Mouse (Mus musculus) T-cell, adult 2 months (primary cell): ENCODE data around the gene Gm49366.
A peak's percentile ranks its signal among the peaks of the same experiment; 100 is the strongest.
"Not testable (repeated sequence)": the region's sequence is repeated elsewhere in the genome, so short reads cannot be mapped to it uniquely, and the experiment has no call there.

Source experiments
- DNase-seq: peaks from one replicate; pipeline ENCODE4 v3.0.0; 2022; ENCODE audit warnings: low spot score

The Gm49366 gene

DNA sequence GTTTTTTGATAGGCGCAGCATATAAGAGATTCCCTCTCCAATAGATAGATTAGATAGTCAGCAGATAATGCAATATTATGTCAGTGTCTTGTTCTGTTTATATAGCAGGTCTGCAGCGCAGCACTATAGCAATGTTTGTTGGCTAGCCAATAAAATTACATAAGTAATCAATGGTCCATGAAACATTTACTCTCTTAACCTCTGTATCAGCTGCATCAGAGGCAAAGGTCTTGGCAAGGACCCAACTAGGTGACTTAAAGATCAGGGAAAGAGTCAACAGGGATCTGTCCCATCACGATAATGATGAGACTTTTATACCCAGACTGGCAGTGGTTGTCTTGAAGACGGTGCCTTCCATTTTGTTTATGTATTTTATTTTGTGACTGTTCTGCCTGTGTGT lies 5.9 kb upstream of the Gm49366 start:
- no peak for DNase-seq

DNA sequence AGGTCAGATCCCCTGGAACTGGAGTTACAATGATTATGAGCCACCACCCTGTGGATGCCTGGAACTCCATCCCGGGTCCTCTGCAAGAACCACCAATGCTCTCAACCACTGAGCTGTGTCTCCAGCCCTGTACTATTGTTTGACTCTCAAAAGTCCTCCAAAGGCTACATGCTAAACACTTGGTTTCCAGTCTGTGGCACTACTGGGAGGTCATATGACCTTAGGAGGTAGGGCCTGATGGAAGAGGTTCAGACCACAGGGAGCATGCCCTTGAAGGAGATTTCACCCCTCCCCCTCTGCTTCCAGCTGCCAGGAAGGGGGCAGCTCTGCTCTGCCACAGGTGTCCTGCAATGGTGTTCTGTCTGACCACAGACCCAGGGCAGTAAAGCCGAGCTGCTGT lies 5.4 kb upstream of the Gm49366 start:
- not testable (repeated sequence) for DNase-seq

DNA sequence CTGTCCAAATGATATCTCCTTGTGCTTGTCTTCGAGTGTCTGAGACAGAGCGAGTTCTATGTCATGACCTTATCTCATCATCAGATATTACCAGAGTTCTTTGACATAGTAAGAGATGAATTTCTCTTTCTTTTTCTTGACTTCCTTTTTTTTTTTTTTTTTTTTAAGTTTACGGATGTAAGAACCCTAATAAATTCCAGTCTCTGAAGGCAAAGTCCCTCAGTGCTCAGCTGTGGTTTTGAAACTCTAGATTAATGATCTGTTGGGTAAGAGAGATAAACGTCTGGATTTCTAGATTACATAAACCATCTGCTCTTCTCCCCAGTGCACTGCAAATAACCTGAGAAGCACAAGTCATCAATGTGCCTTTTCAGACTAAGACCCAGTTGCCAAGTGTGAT lies 4.6 kb upstream of the Gm49366 start:
- no peak for DNase-seq

GRCm38 (mm10) chr12:84038241-84038640 lies 494 bp upstream of the Gm49366 start, which contains the start of gene Acot4:
Acot4 (plus strand) TSS chr12:84038379.
- peak; percentile 2 for DNase-seq

DNA sequence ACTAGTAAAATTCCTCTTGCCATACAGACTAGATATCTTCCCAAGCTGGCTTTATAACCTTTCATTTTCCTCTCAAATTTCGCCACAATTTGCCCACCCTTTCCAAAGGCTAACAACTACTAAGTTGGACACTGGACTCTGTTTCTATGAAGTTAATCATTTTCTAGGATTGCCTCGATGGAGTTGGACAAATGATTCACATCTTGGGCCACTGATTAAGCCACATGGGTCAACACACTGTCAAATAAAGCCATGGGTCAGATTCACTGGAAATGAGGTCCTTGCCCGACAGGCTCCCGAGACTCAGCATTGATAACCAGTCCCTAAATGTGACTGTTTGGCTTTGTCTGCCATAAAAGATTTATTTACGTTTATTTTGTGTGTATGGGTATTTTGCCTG lies 3.5 kb downstream of the Gm49366 start:
- no peak for DNase-seq

DNA sequence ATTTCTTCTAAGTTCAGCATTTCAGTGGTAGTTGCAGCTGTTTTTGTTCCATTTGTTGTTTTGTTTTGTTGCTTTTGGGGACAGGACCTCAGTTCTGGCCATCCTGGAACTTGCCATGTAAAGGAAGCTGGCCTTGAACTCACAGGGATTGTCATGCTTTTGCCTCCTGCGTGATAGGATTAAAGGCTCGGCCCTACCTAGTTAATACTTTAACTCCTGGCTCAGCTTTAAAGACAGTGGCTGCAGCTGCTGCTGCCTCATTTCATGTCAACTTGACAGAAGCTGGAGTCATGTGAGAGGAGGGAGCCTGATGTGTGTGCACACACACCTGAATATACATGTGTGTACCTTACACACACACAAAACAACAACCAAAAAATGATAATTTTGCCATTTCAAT lies 5.3 kb downstream of the Gm49366 start:
- DNase-seq: no peak

DNA sequence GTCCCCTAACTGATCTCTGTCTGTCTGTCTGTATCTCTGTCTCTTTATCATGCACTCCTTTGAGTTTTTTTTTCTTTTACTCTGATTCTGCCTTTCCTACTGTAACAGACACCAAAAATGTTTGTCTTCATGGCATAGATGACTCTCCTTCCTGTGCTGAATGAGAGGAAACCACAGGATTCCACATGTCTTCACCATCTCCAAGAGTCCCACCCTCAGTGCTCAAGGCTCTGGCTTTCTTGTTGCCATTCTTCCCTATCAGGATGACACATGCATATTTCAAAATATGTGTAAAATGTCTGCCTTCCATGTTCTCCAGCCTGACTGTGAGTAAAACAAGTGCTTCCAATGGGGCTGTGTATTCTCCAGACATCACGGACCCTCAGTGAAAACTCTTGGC lies 8.2 kb downstream of the Gm49366 start:
- no peak for DNase-seq

DNA sequence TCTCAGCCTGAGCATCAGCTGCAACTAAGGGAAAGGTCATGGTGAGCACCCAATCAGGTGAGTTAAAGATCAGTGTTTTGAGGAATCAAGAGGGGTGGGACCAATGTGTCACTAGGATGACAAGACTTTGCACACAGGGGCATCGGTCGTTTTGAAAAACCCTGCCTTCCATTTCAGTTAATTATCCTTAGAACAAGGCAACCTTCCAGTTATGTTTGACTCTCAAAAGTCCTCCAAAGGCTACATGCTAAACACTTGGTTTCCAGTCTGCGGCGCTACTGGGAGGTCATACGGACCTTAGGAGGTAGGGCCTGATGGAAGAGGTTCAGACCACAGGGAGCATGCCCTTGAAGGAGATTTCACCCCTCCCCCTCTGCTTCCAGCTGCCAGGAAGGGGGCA lies 12.0 kb downstream of the Gm49366 start:
- DNase-seq: not testable (repeated sequence)

GRCm38 (mm10) chr12:84051937-84052474 lies 13.3 kb downstream of the Gm49366 start, which contains the start of gene Acot3:
Acot3 (plus strand) TSS chr12:84052144.
- DNase-seq: no peak

DNA sequence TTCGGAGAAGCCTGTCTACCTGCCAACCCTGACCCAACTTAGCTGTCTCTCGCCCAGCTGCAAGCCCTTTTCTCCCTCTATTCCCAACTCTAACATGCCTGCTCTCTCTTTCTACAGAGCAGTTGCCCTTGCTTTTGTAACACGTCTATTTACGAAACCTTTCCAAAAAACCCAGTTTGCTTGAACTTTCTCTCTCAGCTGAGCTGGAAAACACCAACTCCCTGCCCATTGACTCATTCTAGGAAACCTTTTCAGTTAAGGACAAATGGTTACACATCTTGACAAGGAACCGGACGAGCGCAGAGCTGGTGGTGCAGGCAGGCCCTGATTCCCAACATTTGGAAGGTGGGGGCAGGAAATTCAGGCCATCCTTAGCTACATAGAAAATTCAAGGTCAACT lies 13.9 kb downstream of the Gm49366 start:
- no peak for DNase-seq

DNA sequence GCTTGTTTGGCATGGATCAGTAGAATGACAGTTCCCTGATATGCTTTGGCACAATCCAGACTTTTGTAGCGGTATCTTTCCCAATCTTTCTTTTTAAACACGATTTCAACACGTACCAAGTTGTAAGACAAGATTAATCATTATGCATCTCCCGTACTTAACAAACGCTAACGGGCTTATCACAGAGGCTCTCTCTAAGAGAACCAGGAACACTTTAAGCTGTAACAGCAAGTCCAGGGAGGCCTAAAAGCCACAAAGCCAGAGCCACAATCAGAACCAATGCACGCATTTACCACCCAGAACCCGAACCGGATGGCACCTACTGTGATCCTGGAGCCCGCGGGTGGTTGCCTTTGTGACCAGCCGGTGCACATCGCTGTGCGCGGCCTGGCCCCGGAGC lies 14.4 kb downstream of the Gm49366 start:
- no peak for DNase-seq

DNA sequence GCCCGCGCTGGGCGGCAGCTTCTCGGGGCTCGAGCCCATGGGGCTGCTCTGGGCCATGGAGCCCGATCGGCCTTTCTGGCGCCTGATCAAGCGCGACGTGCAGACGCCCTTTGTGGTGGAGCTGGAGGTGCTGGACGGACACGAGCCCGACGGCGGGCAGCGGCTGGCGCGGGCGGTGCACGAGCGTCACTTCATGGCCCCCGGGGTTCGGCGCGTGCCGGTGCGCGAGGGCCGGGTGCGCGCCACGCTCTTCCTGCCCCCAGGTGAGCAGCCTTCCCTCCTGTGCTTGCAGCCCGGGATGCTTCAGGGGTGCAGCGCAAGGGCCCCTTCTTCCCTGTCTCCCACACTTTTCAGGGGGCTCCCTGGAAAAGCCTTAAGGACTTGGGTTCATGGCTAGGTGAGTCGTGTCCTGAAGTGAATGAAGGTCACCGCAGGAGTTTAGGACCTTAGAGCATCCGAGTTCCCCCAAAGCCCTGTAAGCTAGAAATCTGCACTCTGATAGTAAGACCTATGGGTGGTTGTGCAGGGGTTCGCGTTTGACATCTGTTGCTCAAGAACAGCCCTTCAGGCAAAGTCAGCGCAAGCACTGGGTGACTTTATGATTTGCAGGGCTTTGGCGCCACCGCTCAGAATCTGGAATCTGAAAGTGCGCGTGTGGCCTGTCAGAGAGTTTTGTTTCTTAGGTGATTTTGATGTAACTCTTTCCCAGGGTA lies 15.1 kb downstream of the Gm49366 start:
- no peak for DNase-seq

DNA sequence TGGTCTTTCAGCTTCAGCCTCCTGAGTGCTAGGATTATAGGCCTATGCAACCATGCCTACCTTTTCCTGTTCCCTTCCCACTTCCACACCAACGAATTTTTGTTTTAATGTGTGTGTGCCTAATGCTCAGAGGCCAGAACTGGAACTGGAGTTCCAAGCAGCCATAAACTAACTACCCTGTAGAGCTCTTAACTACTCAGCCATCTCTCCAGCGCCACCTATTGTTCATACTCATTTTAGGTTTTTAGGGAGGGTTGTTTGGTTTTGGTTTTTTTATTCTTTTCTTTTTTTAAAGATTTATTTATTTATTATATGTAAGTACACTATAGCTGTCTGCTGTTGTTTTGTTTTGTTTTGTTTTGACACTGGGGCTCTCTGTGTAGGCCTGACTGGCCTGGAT lies 22.2 kb downstream of the Gm49366 start:
- peak; percentile 10 for DNase-seq

DNA sequence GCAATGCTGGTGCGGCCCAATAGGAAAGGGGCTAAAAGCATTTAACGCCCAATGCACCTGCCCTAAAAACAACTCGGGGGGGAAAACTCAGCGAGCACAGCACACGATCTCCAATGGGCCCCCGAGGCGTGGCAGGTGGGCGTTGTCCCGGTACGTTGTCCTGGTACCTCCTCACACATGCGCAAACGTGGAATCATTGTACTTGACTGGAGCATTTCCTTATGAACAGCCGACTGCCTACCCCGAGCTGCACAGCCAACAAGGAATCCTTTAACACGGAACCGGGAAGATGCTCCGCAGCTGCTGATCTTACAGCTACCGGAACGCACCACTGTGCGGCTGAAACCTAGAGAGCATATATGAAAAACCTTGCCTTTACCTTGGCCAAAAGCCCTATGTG lies 23.6 kb downstream of the Gm49366 start:
- DNase-seq: no peak

GRCm38 (mm10) chr12:84063228-84063627 lies 24.5 kb downstream of the Gm49366 start:
- DNase-seq: no peak

DNA sequence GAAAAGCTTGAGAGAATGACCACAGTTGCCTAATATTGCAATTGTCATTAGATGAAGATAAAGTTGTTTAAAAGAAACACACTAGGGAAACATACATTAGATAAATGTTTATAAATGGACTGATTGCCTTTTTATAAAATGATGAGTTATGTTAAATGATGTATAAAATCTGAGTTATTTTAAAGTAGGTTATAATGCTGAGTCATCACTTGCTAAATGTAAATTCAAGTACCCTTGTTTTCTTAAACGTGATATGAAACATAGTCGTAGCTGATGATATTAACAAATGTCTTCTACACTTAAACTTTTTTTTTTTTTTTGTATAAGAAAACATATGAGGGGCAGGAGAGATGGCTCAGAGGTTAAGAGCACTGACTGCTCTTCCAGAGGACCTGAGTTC lies 25.1 kb downstream of the Gm49366 start:
- no peak for DNase-seq

DNA sequence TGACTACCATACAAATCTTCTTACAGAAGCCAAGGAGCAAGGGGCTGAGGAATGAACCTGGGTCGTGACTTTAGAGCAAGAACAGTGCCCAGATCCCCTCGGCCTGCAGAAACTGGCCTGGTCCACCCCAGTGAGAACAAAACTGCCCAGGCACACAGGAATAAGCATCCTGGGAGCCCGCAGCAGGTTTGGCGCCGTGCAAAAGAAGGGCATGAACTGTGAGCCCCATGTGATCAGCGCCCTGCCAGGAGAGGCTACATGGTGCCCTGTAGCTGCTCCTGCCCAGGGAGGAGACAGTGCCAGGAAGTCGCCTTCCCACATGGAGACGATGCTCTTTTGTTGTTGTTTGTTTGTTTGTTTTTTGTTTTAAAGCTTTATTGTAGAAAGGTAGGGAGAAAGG lies 25.9 kb downstream of the Gm49366 start:
- DNase-seq: no peak

DNA sequence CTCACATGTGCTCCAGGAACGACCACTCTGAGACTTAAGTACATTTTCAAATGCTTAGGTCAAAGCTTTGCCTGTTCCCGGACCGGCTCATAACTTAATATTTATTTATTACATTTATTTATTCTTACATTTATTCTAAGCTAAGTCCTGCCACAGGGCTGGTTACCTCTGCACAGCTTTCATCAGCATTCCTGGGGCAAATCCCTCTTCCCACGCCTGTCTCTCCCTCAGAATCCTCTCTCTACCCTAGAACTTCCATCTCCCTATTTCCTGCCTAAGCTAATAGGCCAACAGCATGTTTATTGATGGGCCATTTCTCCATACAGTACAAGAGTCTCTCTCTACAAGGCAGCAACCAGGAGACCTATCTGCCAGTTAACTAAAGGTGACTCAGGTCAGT lies 29.0 kb downstream of the Gm49366 start:
- no peak for DNase-seq

DNA sequence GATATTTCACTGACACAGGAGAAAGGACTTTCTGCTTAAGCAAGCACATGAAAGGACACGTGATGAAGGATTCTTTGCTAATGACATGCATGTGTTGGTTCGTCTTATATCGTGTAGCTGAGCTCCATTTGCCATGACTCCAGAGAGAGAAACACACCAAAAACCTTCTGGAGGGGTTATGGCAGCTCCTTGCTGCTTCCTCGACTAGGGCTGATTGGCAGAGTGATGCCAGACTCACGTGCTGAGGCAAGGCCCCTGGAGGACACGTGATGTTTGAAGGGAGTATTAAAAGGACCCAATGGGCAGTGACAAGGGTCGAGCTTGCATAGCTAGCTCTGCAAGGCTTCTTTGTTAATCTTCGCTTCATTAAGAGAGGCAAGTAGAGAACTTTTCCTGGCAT lies 29.6 kb downstream of the Gm49366 start:
- no peak for DNase-seq

DNA sequence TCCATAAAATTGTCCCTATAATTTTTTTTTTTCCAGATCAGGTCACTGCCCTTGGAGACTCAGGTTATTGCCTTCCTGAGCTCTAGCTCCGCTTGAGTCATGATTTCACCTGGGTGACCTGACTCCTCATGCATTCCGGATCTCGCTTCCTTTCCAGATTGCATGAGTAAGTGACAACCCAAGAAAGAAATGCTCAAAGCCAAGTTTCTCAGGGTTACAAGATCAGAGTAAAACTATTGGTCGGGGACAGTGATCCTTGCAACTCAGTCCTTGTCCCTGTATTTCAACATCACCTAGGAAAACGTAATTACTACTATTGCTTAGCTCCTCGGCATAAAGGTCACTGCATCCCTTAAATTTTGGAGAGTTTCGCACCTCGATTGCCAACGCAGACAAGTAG lies 30.3 kb downstream of the Gm49366 start, which contains the start of gene Acot5:
Gene Acot5, plus strand, starts transcription at position 340 of the 400 bp plus-strand sequence.
- DNase-seq: no peak

DNA sequence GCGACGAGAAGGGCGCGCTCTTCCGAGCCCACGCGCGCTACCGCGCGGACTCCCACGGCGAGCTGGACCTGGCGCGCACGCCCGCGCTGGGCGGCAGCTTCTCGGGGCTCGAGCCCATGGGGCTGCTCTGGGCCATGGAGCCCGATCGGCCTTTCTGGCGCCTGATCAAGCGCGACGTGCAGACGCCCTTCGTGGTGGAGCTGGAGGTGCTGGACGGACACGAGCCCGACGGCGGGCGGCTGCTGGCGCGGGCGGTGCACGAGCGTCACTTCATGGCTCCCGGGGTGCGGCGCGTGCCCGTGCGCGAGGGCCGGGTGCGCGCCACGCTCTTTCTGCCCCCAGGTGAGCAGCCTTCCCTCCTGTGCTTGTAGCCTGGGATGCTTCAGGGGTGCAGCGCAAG lies 30.8 kb downstream of the Gm49366 start:
- DNase-seq: peak; percentile 26

GRCm38 (mm10) chr12:84071696-84072095 lies 33.0 kb downstream of the Gm49366 start:
- DNase-seq: no peak

GRCm38 (mm10) chr12:84077371-84077990 lies 38.7 kb downstream of the Gm49366 start:
- DNase-seq: no peak

GRCm38 (mm10) chr12:84083842-84084241 lies 45.1 kb downstream of the Gm49366 start:
- no peak for DNase-seq
